Mouse (Mus musculus) C2C12 (cell line): ENCODE results near the gene Smarcad1.

Experiments
- CEBPB ChIP-seq: IDR thresholded peaks from one replicate; pipeline ENCODE4 v1.6.1; 2011; ENCODE audit warnings: low read depth, mild to moderate bottlenecking, control low read depth, moderate library complexity
- CTCF ChIP-seq: IDR thresholded peaks from one replicate; pipeline ENCODE4 v1.5.1; 2011; ENCODE audit not compliant: control insufficient read depth, insufficient read depth, insufficient read length
- FOSL1 ChIP-seq: IDR thresholded peaks from one replicate; pipeline ENCODE4 v1.8.0; 2011; ENCODE audit warnings: mild to moderate bottlenecking, low read length; ENCODE audit not compliant: poor library complexity, insufficient read depth, severe bottlenecking
- MAX ChIP-seq: IDR thresholded peaks from one replicate; pipeline ENCODE4 v1.6.1; 2011; ENCODE audit warnings: mild to moderate bottlenecking, control low read depth
- MYOD1 ChIP-seq: IDR thresholded peaks from one replicate; pipeline ENCODE4 v1.6.1; 2011; ENCODE audit warnings: low read depth; ENCODE audit not compliant: control insufficient read depth, insufficient read length
- MYOG ChIP-seq: IDR thresholded peaks from one replicate; pipeline ENCODE4 v1.6.1; 2011; ENCODE audit not compliant: control insufficient read depth, insufficient read length; ENCODE audit errors: extremely low read depth
- USF1 ChIP-seq: IDR thresholded peaks from one replicate; pipeline ENCODE4 v1.6.1; 2011; ENCODE audit warnings: low read depth, mild to moderate bottlenecking, control low read depth, moderate library complexity

GRCm38 (mm10) chr6:64997805-64998204 is 44.6 kb upstream of the Smarcad1 start:
- TF ChIP-seq CTCF (no peak), MYOD1 (no peak), CEBPB (no peak), MAX (no peak), MYOG (no peak), USF1 (no peak), FOSL1 (no peak)
